ENCODE assay signal across 9 mouse cellular contexts in genomic region chr10:95074959-95075590, GRCm38 (mm10).
A peak's percentile ranks its signal among the peaks of the same experiment; 100 is the strongest.
DNase-seq lines count a peak whose midpoint lies in the region; ATAC-seq lines count a peak whose summit lies in the region.
"Had no signal": no experiment of that assay in that cellular context is flagged by ENCODE, and none has a peak within 500 bp of the region (broad histone marks: within the 10 kb centered on the region; RNA-seq: fewer than 3 reads in every experiment).

No protein-coding gene starts in this region.

- ATAC-seq in intestine, embryonic 14.5 days (replicated peaks; ENCODE audit: low FRiP score, low TSS enrichment, low read depth), result no peak
- no peak for ATAC-seq in intestine, embryonic 15.5 days
- ATAC-seq in neutrophil, adult 5-6 weeks (ENCODE audit: extremely low read depth, insufficient number of reproducible peaks, low FRiP score, poor library complexity, severe bottlenecking), result peak; percentile 48; the same call in 1 of the 2 replicates
- ATAC-seq in hindbrain, embryonic 16.5 days, result no peak

- no peak overlapping the region for H3K9ac ChIP-seq in intestine, embryonic 14.5 days (ENCODE audit: low read length)
- H3K9ac ChIP-seq in intestine, embryonic 15.5 days, result no peak overlapping the region
- H3K9ac ChIP-seq in hindbrain, embryonic 16.5 days (ENCODE audit: low read depth, low read length), result no peak overlapping the region
- H3K9ac ChIP-seq: liver, embryonic 14.5 days had no signal

- H3K27me3 ChIP-seq in intestine, embryonic 14.5 days (replicated peaks; ENCODE audit: control insufficient read depth, insufficient read depth, low read length), result no peaks in the 10 kb centered on the region
- no peaks in the 10 kb centered on the region for H3K27me3 ChIP-seq in intestine, embryonic 15.5 days (replicated peaks)
- H3K27me3 ChIP-seq in hindbrain, embryonic 16.5 days (replicated peaks; ENCODE audit: control insufficient read depth, insufficient read depth, low read length), result no peaks in the 10 kb centered on the region

- peak; percentile 47 for DNase-seq in intestine, embryonic 14.5 days (ENCODE audit: low spot score)
- DNase-seq in ZHBTc4 (ENCODE audit: low read depth, low spot score), result peak; percentile 29
- peak; percentile 53 to 78 for DNase-seq in lung, adult 18-20 months
- no peak for DNase-seq in yolk sac, embryonic 10.5 days (ENCODE audit: low spot score)
- DNase-seq: right cerebral cortex, postnatal 25 days had no signal

- H3K9me3 ChIP-seq in intestine, embryonic 14.5 days (ENCODE audit: control insufficient read depth, low read length), result no peaks in the 10 kb centered on the region
- H3K9me3 ChIP-seq in intestine, embryonic 15.5 days, result no peaks in the 10 kb centered on the region
- H3K9me3 ChIP-seq in hindbrain, embryonic 16.5 days (ENCODE audit: control insufficient read depth, low read length), result no peaks in the 10 kb centered on the region

- WGBS in intestine, embryonic 14.5 days, result 47% methylated on average over 5 of the region's 5 CpGs
- WGBS in intestine, embryonic 15.5 days, result 48% methylated on average over 5 of the region's 5 CpGs
- WGBS in hindbrain, embryonic 16.5 days, result 57% methylated on average over 5 of the region's 5 CpGs

- H3K4me2 ChIP-seq in intestine, embryonic 14.5 days (ENCODE audit: low read length), result no peak overlapping the region
- H3K4me2 ChIP-seq in intestine, embryonic 15.5 days (replicated peaks), result no peak overlapping the region
- no peak overlapping the region for H3K4me2 ChIP-seq in hindbrain, embryonic 16.5 days (ENCODE audit: low read length)

- H3K4me3 ChIP-seq in intestine, embryonic 14.5 days (ENCODE audit: low read depth, low read length), result no peak overlapping the region
- no peak overlapping the region for H3K4me3 ChIP-seq in intestine, embryonic 15.5 days (replicated peaks)
- no peak overlapping the region for H3K4me3 ChIP-seq in hindbrain, embryonic 16.5 days (ENCODE audit: low read length)

- 0 out of 2 replicates have a peak, but pooled peaks cover 2% of the 10 kb centered on the region for H3K4me1 ChIP-seq in intestine, embryonic 14.5 days (replicated peaks; ENCODE audit: control insufficient read depth, insufficient read depth, low read length)
- no peaks in the 10 kb centered on the region for H3K4me1 ChIP-seq in intestine, embryonic 15.5 days (replicated peaks)
- no peaks in the 10 kb centered on the region for H3K4me1 ChIP-seq in hindbrain, embryonic 16.5 days (ENCODE audit: control insufficient read depth, insufficient read depth, low read depth, low read length)

- no peaks in the 10 kb centered on the region for H3K36me3 ChIP-seq in intestine, embryonic 14.5 days (ENCODE audit: control insufficient read depth, insufficient read depth, low read length)
- no peaks in the 10 kb centered on the region for H3K36me3 ChIP-seq in intestine, embryonic 15.5 days
- H3K36me3 ChIP-seq in hindbrain, embryonic 16.5 days (ENCODE audit: control insufficient read depth, insufficient read depth, low read length), result no peaks in the 10 kb centered on the region

- no peak overlapping the region for H3K27ac ChIP-seq in intestine, embryonic 14.5 days (ENCODE audit: low read depth)
- H3K27ac ChIP-seq in intestine, embryonic 15.5 days, result no peak overlapping the region
- no peak overlapping the region for H3K27ac ChIP-seq in hindbrain, embryonic 16.5 days (ENCODE audit: low read depth, low read length)
- H3K27ac ChIP-seq: liver, embryonic 14.5 days had no signal
